Comparison of ENCODE assay signal across 12 mouse cellular contexts in the genomic region with DNA sequence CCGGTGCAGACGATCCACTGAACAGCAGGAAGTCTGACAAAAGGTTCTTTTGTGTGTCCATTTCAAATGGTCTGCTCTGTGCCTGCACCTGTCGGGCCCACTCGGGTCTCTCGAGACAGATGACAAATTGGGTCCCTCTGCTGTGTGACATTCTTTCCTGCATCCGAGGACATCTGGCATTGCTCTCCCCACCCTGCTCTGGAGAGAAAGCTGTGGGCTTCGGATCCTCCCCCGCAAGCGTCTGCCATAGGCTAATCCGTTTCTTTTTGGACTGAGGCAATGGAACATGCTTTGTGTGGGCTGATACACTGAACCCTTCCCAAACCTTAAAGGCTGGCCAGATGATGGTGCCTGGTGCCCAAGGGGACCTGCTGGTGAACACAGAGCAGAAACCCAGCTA. TPM values are rescaled to one million over a fixed set of nuclear protein-coding genes. Genes with fewer than 3 reads are reported as not detected.
DNase-seq lines count a peak whose midpoint lies in the region; ATAC-seq and TF ChIP-seq lines count a peak whose summit lies in the region.
"Had no signal": no experiment of that assay in that cellular context is flagged by ENCODE, and none has a peak within 500 bp of the region (broad histone marks: within the 10 kb centered on the region; RNA-seq: fewer than 3 reads in every experiment).

No protein-coding gene starts in this region.

- no peak overlapping the region for H3K27ac ChIP-seq in forebrain, postnatal 0 days (ENCODE audit: low read depth, low read length)
- no peak overlapping the region for H3K27ac ChIP-seq in neural tube, embryonic 14.5 days (ENCODE audit: low read depth, low read length)
- H3K27ac ChIP-seq: limb, embryonic 12.5 days; macrophage had no signal

- ATAC-seq in forebrain, postnatal 0 days: peak; percentile 58
- peak; percentile 41; the same call in 1 of the 2 replicates for ATAC-seq in neural tube, embryonic 14.5 days (ENCODE audit: low read depth)
- ATAC-seq: Patski had no signal

- no peak overlapping the region for H3K4me3 ChIP-seq in forebrain, postnatal 0 days (ENCODE audit: low read depth, low read length)
- no peak overlapping the region for H3K4me3 ChIP-seq in neural tube, embryonic 14.5 days (ENCODE audit: low read depth, low read length)
- H3K4me3 ChIP-seq: limb, embryonic 12.5 days had no signal

- no peaks in the 10 kb centered on the region for H3K9me3 ChIP-seq in forebrain, postnatal 0 days (ENCODE audit: low read length)
- no peaks in the 10 kb centered on the region for H3K9me3 ChIP-seq in neural tube, embryonic 14.5 days (ENCODE audit: control insufficient read depth, low read length)
- H3K9me3 ChIP-seq: limb, embryonic 12.5 days had no signal

- H3K36me3 ChIP-seq in forebrain, postnatal 0 days (ENCODE audit: insufficient read depth): no peaks in the 10 kb centered on the region
- no peaks in the 10 kb centered on the region for H3K36me3 ChIP-seq in neural tube, embryonic 14.5 days (ENCODE audit: control insufficient read depth, insufficient read depth, low read length)
- H3K36me3 ChIP-seq: limb, embryonic 12.5 days had no signal

- H3K9ac ChIP-seq in forebrain, postnatal 0 days: no peak overlapping the region
- H3K9ac ChIP-seq in neural tube, embryonic 14.5 days (replicated peaks; ENCODE audit: low read depth, low read length): no peak overlapping the region
- H3K9ac ChIP-seq: limb, embryonic 12.5 days had no signal

- TF ChIP-seq CTCF in forebrain, postnatal 0 days (IDR thresholded peaks at IDR 0.05; ENCODE audit: low read depth): no peak

- H3K27me3 ChIP-seq in forebrain, postnatal 0 days (ENCODE audit: insufficient read depth, low read length): no peaks in the 10 kb centered on the region
- no peaks in the 10 kb centered on the region for H3K27me3 ChIP-seq in neural tube, embryonic 14.5 days (ENCODE audit: control insufficient read depth, insufficient read depth, low read length)
- H3K27me3 ChIP-seq: Patski had no signal

- WGBS in forebrain, postnatal 0 days: 28% methylated on average over 10 of the region's 10 CpGs
- WGBS in neural tube, embryonic 14.5 days: 18% methylated on average over 10 of the region's 10 CpGs

- H3K4me2 ChIP-seq in forebrain, postnatal 0 days (ENCODE audit: low read depth): no peak overlapping the region
- H3K4me2 ChIP-seq in neural tube, embryonic 14.5 days (ENCODE audit: low read depth, low read length): no peak overlapping the region
- H3K4me2 ChIP-seq: limb, embryonic 12.5 days had no signal

- no peaks in the 10 kb centered on the region for H3K4me1 ChIP-seq in forebrain, postnatal 0 days (ENCODE audit: insufficient read depth)
- no peaks in the 10 kb centered on the region for H3K4me1 ChIP-seq in neural tube, embryonic 14.5 days (ENCODE audit: control insufficient read depth, insufficient read depth, low read length)
- H3K4me1 ChIP-seq: limb, embryonic 12.5 days had no signal

- peak; percentile 35 for DNase-seq in cerebellum, adult 9-11 months
- no peak for DNase-seq in cerebellum, postnatal 36 days
- DNase-seq in forebrain, postnatal 0 days: peak; percentile 31
- DNase-seq in layer of hippocampus, adult 9-10 months (ENCODE audit: low spot score): peak; percentile 83
- DNase-seq in kidney, adult 9 months: no peak
- DNase-seq in lung, postnatal 14 days: no peak
- no peak for DNase-seq in heart, adult 9 months (ENCODE audit: low spot score in 2 of 2)
- DNase-seq: heart, postnatal 14 days had no signal

RNA-seq across cellular contexts. Expression of a gene that starts 23.4 kb away (rescaled TPM):
- 5.5 and 6.5 TPM in 2 replicates for total RNA-seq in forebrain, postnatal 0 days (2014; rRNA removed)
- polyA plus RNA-seq in forebrain, postnatal 0 days (2015; fragmentation: Nextera tagmentation; extraction: Ambion mirVana): 2.6 and 3.5 TPM in 2 replicates
- 4.2 and 4.8 TPM in 2 replicates for polyA plus RNA-seq in neural tube, embryonic 14.5 days (2014; fragmentation: Nextera tagmentation; extraction: Ambion mirVana)

RNA-seq across cellular contexts. Expression of a gene that starts 24.6 kb away (rescaled TPM):
- total RNA-seq in forebrain, postnatal 0 days (2014; rRNA removed): 31.5 and 38.6 TPM in 2 replicates
- 20.9 and 24.2 TPM in 2 replicates for polyA plus RNA-seq in forebrain, postnatal 0 days (2015; fragmentation: Nextera tagmentation; extraction: Ambion mirVana)
- polyA plus RNA-seq in neural tube, embryonic 14.5 days (2014; fragmentation: Nextera tagmentation; extraction: Ambion mirVana): 18.3 and 31.1 TPM in 2 replicates

Comparison
In these comparisons a context has a peak if more than half of its experiments do, and no peak if none do; other contexts are left out.
1. DNase-seq: peak in cerebellum, adult 9-11 months (single experiment), forebrain, postnatal 0 days (single experiment) and layer of hippocampus, adult 9-10 months (single experiment); none in cerebellum, postnatal 36 days (0 of 2), kidney, adult 9 months (single experiment), lung, postnatal 14 days (single experiment) and heart, adult 9 months (0 of 2).